Mouse (Mus musculus) cerebellum, postnatal 14 days (tissue): ENCODE measurements around the gene 2610528A11Rik.
A peak's percentile ranks its signal among the peaks of the same experiment; 100 is the strongest.

Experiments used
- DNase-seq, 2 experiments: peaks; one replicate each; pipeline ENCODE4 v3.0.0; 2021; ENCODE audit warnings: mixed read lengths in 2 of 2

The 2610528A11Rik gene

DNA sequence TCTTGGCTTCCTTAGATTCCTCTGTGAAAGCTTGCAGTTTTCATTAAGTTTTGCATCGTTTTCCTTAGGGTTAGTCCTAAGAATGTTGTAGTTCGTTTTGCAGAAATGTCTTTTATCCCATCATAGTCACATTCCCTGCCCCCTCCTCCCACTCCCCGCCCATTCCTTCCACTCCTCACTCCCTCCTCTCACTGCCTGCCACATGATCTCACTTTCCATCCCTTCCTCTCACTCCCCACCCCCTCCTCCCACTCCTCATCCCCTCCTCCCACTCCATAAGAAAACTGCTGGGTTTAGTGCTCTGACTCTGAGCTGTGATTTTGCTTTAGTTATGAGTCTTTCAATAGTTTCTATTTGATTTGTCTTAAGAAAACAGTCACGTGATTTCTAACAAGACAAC lies 30.1 kb downstream of the 2610528A11Rik start:
- DNase-seq = no peak

- no peak for DNase-seq
Measured at GRCm38 (mm10) chr14:37080724-37081123, 33.1 kb downstream of the 2610528A11Rik start.

GRCm38 (mm10) chr14:37068516-37068915 lies 45.3 kb downstream of the 2610528A11Rik start:
- no peak for DNase-seq

DNA sequence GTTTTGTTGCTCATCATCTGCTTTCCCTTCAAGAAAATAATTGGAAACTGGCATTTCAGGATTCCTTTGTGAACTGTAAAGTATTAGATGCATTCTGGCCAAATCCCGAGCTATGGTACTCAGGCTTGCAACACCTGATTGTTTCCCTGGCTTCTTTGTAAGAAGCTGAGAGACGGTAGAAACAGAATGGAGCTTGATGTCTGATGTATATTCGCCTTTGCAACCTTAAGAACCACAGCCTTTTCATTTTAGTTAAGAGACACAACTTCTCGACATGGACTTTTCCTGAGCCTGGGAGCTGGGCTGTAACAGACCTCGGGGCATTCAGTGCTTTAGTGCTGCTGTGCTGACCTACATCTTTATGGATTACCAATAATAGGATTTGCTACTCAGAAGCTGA lies 46.2 kb downstream of the 2610528A11Rik start, which contains the start of gene Lrit2:
Lrit2 (plus strand) TSS at position 301 of the 400 bp plus-strand sequence.
- no peak for DNase-seq

DNA sequence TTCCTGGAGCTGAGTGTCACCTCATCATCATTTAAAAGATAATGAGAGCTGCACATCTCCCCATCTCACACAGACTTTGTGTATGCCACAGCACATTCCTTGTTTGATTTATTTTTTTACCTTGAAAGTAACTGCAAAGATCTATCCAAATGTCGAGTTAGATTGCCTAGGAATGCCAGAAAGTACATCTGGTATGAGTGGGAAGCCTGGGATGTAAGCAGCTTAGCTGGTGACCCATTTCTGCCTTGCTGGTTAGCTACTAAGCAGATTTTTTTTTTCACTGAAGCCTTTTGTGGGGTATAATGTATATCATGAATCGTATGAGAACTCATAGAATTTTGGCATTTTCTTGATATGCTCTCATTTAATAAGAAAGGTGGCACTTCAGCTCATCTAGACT lies 47.2 kb downstream of the 2610528A11Rik start:
- no peak for DNase-seq

- DNase-seq = peak in 1 of 2 experiments; percentile 12
Measured at GRCm38 (mm10) chr14:37064849-37065248, 49.0 kb downstream of the 2610528A11Rik start.
